Mouse (Mus musculus): ENCODE data around the gene Slc41a3. TPM values are rescaled to one million over a fixed set of nuclear protein-coding genes. Genes with fewer than 3 reads are reported as not detected.

The Slc41a3 gene
- polyA plus RNA-seq, 1 experiment from 2014 or later: 3.6 TPM

GRCm38 (mm10) chr6:90600351-90600750 is 4.2 kb upstream of the Slc41a3 start:
- Histone ChIP-seq H3K4me3 (replicated peaks) (no peak overlapping the region), H3K27ac (no peak overlapping the region), H3K36me3 (no peaks in the 10 kb centered on the region), H3K9ac (replicated peaks) (no peak overlapping the region), H3K4me1 (replicated peaks) (peaks cover 4% of the 10 kb centered on the region), H3K4me2 (replicated peaks) (no peak overlapping the region), H3K27me3 (peaks cover 9% of the 10 kb centered on the region; the same call in 1 of the 2 replicates), H3K9me3 (0 out of 2 replicates have a peak, but pooled peaks cover 3% of the 10 kb centered on the region)
- WGBS: 83% methylated on average over 4 of the region's 4 CpGs
- ATAC-seq: no peak

GRCm38 (mm10) chr6:90601736-90602135 is 2.8 kb upstream of the Slc41a3 start:
- Histone ChIP-seq H3K27ac (no peak overlapping the region), H3K36me3 (no peaks in the 10 kb centered on the region), H3K27me3 (peaks cover 17% of the 10 kb centered on the region), H3K4me1 (replicated peaks) (peaks cover 11% of the 10 kb centered on the region), H3K9ac (replicated peaks) (no peak overlapping the region), H3K9me3 (no peaks in the 10 kb centered on the region), H3K4me2 (replicated peaks) (no peak overlapping the region), H3K4me3 (replicated peaks) (no peak overlapping the region)
- ATAC-seq: no peak
- 66% methylated on average over 7 of the region's 7 CpGs for WGBS

GRCm38 (mm10) chr6:90602304-90602703 is 2.2 kb upstream of the Slc41a3 start:
- Histone ChIP-seq H3K9ac (replicated peaks) (no peak overlapping the region), H3K36me3 (no peaks in the 10 kb centered on the region), H3K27me3 (peaks cover 17% of the 10 kb centered on the region), H3K27ac (no peak overlapping the region), H3K4me3 (replicated peaks) (no peak overlapping the region), H3K4me2 (replicated peaks) (no peak overlapping the region), H3K4me1 (replicated peaks) (peaks cover 13% of the 10 kb centered on the region), H3K9me3 (no peaks in the 10 kb centered on the region)
- no peak for ATAC-seq
- 95% methylated on average over 3 of the region's 3 CpGs for WGBS

- Histone ChIP-seq H3K4me2 (replicated peaks) (no peak overlapping the region), H3K9me3 (no peaks in the 10 kb centered on the region), H3K9ac (replicated peaks) (no peak overlapping the region), H3K4me3 (replicated peaks) (no peak overlapping the region), H3K27me3 (peaks cover 17% of the 10 kb centered on the region), H3K27ac (no peak overlapping the region), H3K36me3 (no peaks in the 10 kb centered on the region), H3K4me1 (replicated peaks) (peaks cover 13% of the 10 kb centered on the region)
- 73% methylated on average over 7 of the region's 7 CpGs for WGBS
- no peak for ATAC-seq
Measured at GRCm38 (mm10) chr6:90603126-90603525, 1.4 kb upstream of the Slc41a3 start.

- Histone ChIP-seq H3K9me3 (no peaks in the 10 kb centered on the region), H3K27me3 (peaks cover 17% of the 10 kb centered on the region), H3K9ac (replicated peaks) (no peak overlapping the region), H3K27ac (no peak overlapping the region), H3K4me3 (replicated peaks) (peak overlapping the region; percentile 69), H3K4me2 (replicated peaks) (peak overlapping the region; percentile 89), H3K4me1 (replicated peaks) (peaks cover 13% of the 10 kb centered on the region), H3K36me3 (no peaks in the 10 kb centered on the region)
- WGBS: 59% methylated on average over 3 of the region's 3 CpGs
- no peak; the same call in 1 of the 2 replicates for ATAC-seq
Measured at GRCm38 (mm10) chr6:90604130-90604529, 395 bp upstream of the Slc41a3 start.

GRCm38 (mm10) chr6:90605298-90605665 is 757 bp downstream of the Slc41a3 start:
- Histone ChIP-seq H3K9ac (replicated peaks) (peak overlapping the region; percentile 75), H3K27ac (no peak overlapping the region), H3K9me3 (no peaks in the 10 kb centered on the region), H3K27me3 (peaks cover 17% of the 10 kb centered on the region), H3K36me3 (no peaks in the 10 kb centered on the region), H3K4me3 (replicated peaks) (peak overlapping the region; percentile 69), H3K4me1 (replicated peaks) (peaks cover 13% of the 10 kb centered on the region), H3K4me2 (replicated peaks) (peak overlapping the region; percentile 89)
- WGBS: 26% methylated on average over 5 of the region's 5 CpGs
- no peak for ATAC-seq

GRCm38 (mm10) chr6:90606538-90606937 is 2.0 kb downstream of the Slc41a3 start:
- no peak overlapping the region for H3K4me2 ChIP-seq (replicated peaks)
- no peaks in the 10 kb centered on the region for H3K9me3 ChIP-seq
- H3K27ac ChIP-seq: no peak overlapping the region
- peaks cover 17% of the 10 kb centered on the region for H3K27me3 ChIP-seq
- ATAC-seq: no peak
- H3K4me3 ChIP-seq (replicated peaks): no peak overlapping the region
- no peak overlapping the region for H3K9ac ChIP-seq (replicated peaks)
- H3K36me3 ChIP-seq: no peaks in the 10 kb centered on the region
- peaks cover 13% of the 10 kb centered on the region for H3K4me1 ChIP-seq (replicated peaks)
- 28% methylated on average over 7 of the region's 7 CpGs for WGBS

- no peaks in the 10 kb centered on the region for H3K36me3 ChIP-seq
- H3K9me3 ChIP-seq: no peaks in the 10 kb centered on the region
- peaks cover 13% of the 10 kb centered on the region for H3K4me1 ChIP-seq (replicated peaks)
- peaks cover 13% of the 10 kb centered on the region for H3K27me3 ChIP-seq
- H3K4me3 ChIP-seq (replicated peaks): no peak overlapping the region
- no peak overlapping the region for H3K27ac ChIP-seq
- ATAC-seq: no peak
- no peak overlapping the region for H3K4me2 ChIP-seq (replicated peaks)
- WGBS: 15% methylated on average over 5 of the region's 5 CpGs
- H3K9ac ChIP-seq (replicated peaks): no peak overlapping the region
Measured at GRCm38 (mm10) chr6:90607196-90607595, 2.7 kb downstream of the Slc41a3 start.

- no peak for ATAC-seq
- Histone ChIP-seq H3K9me3 (no peaks in the 10 kb centered on the region), H3K9ac (replicated peaks) (no peak overlapping the region), H3K27me3 (peaks cover 8% of the 10 kb centered on the region), H3K36me3 (no peaks in the 10 kb centered on the region), H3K4me1 (replicated peaks) (peaks cover 13% of the 10 kb centered on the region), H3K4me3 (replicated peaks) (no peak overlapping the region), H3K27ac (no peak overlapping the region), H3K4me2 (replicated peaks) (no peak overlapping the region)
- 56% methylated on average over 6 of the region's 6 CpGs for WGBS
Measured at GRCm38 (mm10) chr6:90608186-90608585, 3.7 kb downstream of the Slc41a3 start.

GRCm38 (mm10) chr6:90610248-90610647 is 5.7 kb downstream of the Slc41a3 start:
- no peak overlapping the region for H3K9ac ChIP-seq (replicated peaks)
- WGBS: 88% methylated on average over 5 of the region's 5 CpGs
- peaks cover 10% of the 10 kb centered on the region for H3K4me1 ChIP-seq (replicated peaks)
- no peaks in the 10 kb centered on the region for H3K36me3 ChIP-seq
- H3K9me3 ChIP-seq: no peaks in the 10 kb centered on the region
- H3K4me2 ChIP-seq (replicated peaks): no peak overlapping the region
- no peak for ATAC-seq
- H3K27ac ChIP-seq: no peak overlapping the region
- no peak overlapping the region for H3K4me3 ChIP-seq (replicated peaks)
- H3K27me3 ChIP-seq: peaks cover 8% of the 10 kb centered on the region

GRCm38 (mm10) chr6:90613277-90613676 is 8.8 kb downstream of the Slc41a3 start:
- H3K4me1 ChIP-seq (replicated peaks): no peaks in the 10 kb centered on the region
- WGBS: 87% methylated on average over 8 of the region's 8 CpGs
- ATAC-seq: no peak

GRCm38 (mm10) chr6:90615362-90615761 is 10.8 kb downstream of the Slc41a3 start:
- H3K4me2 ChIP-seq (replicated peaks): no peak overlapping the region
- no peak overlapping the region for H3K4me3 ChIP-seq (replicated peaks)
- H3K9ac ChIP-seq (replicated peaks): no peak overlapping the region
- H3K27me3 ChIP-seq: no peaks in the 10 kb centered on the region
- ATAC-seq: no peak
- H3K27ac ChIP-seq: no peak overlapping the region
- H3K36me3 ChIP-seq: no peaks in the 10 kb centered on the region
- WGBS: 75% methylated on average over 7 of the region's 7 CpGs
- H3K4me1 ChIP-seq (replicated peaks): no peaks in the 10 kb centered on the region
- H3K9me3 ChIP-seq: no peaks in the 10 kb centered on the region

More at GRCm38 (mm10) chr6:90613277-90613676, 8.8 kb downstream of the Slc41a3 start:
- no peak overlapping the region for H3K4me2 ChIP-seq (replicated peaks)
- H3K27me3 ChIP-seq: no peaks in the 10 kb centered on the region
- H3K9ac ChIP-seq (replicated peaks): no peak overlapping the region
- no peak overlapping the region for H3K4me3 ChIP-seq (replicated peaks)
- H3K36me3 ChIP-seq: no peaks in the 10 kb centered on the region
- no peak overlapping the region for H3K27ac ChIP-seq
- H3K9me3 ChIP-seq: no peaks in the 10 kb centered on the region

GRCm38 (mm10) chr6:90615991-90616390 is 11.5 kb downstream of the Slc41a3 start:
- Histone ChIP-seq H3K27me3 (no peaks in the 10 kb centered on the region), H3K9ac (replicated peaks) (no peak overlapping the region), H3K4me1 (replicated peaks) (peaks cover 5% of the 10 kb centered on the region), H3K36me3 (no peaks in the 10 kb centered on the region), H3K9me3 (no peaks in the 10 kb centered on the region), H3K27ac (no peak overlapping the region), H3K4me3 (replicated peaks) (no peak overlapping the region), H3K4me2 (replicated peaks) (no peak overlapping the region)
- 80% methylated on average over 6 of the region's 6 CpGs for WGBS
- no peak for ATAC-seq

All from midbrain, embryonic 13.5 days (tissue).